Mouse (Mus musculus) lung, postnatal 36 days (tissue): ENCODE results near the gene 4932411N23Rik.
"Not testable (repeated sequence)": the region's sequence is repeated elsewhere in the genome, so short reads cannot be mapped to it uniquely, and the experiment has no call there.

Experiments
- DNase-seq: peaks from one replicate; pipeline ENCODE4 v3.0.0; 2022; ENCODE audit warnings: mixed read lengths

Gene 4932411N23Rik

GRCm38 (mm10) chrX:126815768-126816167 lies at the start of gene 4932411N23Rik:
Gene 4932411N23Rik (minus strand): TSS chrX:126815868.
- no peak for DNase-seq

DNA sequence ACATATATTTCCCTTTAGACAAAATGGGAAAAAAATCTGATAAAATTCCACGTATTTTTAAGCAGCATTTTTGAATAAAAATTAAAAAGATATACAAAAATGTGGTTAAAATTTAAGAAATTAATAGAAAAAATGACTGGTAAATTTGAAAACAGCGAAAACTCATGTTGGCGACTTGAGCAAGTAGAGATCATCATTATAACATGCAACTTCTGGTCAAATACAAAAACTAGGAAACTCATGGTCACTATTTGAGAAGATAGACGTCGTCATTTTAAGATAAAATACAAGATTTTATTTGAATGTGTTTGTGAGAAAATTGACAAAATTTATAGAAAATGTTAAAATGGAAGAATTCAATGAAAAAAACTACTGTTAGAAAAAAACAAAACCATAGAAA lies 35.8 kb downstream of the 4932411N23Rik start:
- DNase-seq: no peak

DNA sequence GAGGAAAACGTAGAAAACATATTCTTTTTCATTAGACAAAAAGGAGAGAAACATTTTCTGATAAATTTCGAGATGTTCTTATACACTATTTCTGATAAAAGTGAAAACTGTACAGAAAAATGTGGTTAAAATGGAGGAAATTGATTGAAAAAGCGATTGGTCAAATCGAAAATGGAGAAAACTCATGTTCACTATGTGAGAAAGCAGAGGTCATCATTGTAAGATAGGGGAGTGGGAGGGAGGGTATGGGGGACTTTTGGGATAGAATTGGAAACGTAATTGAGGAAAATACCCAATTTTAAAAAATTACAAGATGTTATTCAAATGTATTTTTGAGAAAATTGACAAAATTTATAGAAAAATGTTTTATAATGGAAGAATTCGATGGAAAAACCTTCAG lies 38.0 kb downstream of the 4932411N23Rik start:
- not testable (repeated sequence) for DNase-seq

DNA sequence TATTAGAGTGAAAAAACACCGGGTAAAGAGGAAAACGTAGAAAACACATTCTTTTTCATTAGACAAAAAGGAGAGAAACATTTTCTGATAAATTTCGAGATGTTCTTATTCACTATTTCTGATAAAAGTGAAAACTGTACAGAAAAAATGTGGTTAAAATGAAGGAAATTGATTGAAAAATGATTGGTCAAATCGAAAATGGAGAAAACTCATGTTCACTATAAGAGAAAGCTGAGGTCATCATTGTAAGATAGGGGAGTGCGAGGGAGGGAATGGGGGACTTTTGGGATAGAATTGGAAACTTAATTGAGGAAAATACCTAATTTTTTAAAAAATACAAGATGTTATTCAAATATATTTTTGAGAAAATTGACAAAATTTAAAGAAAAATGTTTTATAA lies 40.8 kb downstream of the 4932411N23Rik start:
- DNase-seq: not testable (repeated sequence)

GRCm38 (mm10) chrX:126773511-126773910 lies 42.2 kb downstream of the 4932411N23Rik start:
- peak; percentile 15 for DNase-seq
